Mouse (Mus musculus): Measurements from ENCODE around the gene Proser3.
"Not testable (repeated sequence)": the region's sequence is repeated elsewhere in the genome, so short reads cannot be mapped to it uniquely, and the experiment has no call there.

Proser3 gene

GRCm38 (mm10) chr7:30534633-30535577, 17.2 kb downstream of the Proser3 start, which contains the start of gene Arhgap33:
Gene Arhgap33, minus strand, starts transcription at chr7:30535060.
- DNase-seq, result peak; percentile 98

DNA sequence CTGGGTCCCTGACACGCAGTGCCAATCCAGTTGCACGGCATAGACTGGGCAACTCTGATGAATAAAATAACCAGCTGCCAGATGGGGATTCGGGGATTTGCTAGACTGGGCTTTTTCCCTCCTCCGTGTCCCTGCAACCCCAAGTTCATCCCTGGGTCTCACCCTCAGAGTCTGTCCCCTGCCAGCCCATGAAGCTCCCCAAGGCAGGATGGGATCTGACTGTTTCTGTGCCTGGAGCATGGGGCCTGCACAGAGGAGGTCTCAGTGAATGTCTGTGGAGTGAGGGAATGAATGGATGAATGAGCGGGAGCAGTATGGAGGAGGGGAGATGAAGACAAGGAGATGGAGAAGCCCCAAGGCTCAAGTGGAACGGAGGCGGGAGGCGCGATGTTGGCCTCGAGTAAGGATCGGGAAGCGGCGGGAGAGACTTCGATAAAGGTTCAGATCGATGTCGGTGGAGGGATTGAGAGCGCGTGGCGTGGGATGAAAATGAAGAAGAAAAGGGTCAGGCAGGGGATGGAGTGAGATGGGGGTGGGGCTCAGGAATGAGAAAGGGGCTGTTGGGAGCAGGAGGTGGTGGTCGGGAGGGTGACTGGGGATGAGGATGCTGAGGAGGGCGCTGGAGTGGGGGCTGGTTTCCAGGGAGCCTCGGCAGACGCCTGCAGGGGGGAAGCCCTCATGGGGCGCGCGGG, 18.0 kb downstream of the Proser3 start:
- DNase-seq, result no peak

GRCm38 (mm10) chr7:30532931-30533330, 19.2 kb downstream of the Proser3 start:
- DNase-seq, result no peak

- DNase-seq, result no peak
Observed at GRCm38 (mm10) chr7:30531291-30531815, 20.7 kb downstream of the Proser3 start.

GRCm38 (mm10) chr7:30526981-30527380, 25.1 kb downstream of the Proser3 start:
- DNase-seq, result no peak

DNA sequence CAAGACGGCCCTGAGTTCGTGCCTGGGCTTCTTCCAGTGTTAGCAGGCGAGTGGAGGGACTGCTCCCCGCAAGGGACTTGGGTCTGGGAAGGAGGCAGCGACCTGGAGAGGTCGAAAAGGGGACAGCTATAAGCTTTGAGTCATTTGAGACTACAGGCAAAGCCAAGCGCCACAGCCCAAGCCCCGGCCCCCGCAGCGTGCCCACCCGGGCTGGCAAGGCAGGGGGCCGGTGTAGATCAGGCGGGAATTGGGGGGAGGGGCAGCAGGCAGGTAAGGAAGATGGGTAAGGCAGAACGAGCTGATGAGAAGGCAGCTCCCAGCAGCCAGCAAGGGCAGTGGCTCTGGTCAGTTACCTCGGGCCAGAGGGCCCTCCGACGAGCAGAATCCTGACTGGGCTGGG, 25.7 kb downstream of the Proser3 start:
- no peak for DNase-seq

DNA sequence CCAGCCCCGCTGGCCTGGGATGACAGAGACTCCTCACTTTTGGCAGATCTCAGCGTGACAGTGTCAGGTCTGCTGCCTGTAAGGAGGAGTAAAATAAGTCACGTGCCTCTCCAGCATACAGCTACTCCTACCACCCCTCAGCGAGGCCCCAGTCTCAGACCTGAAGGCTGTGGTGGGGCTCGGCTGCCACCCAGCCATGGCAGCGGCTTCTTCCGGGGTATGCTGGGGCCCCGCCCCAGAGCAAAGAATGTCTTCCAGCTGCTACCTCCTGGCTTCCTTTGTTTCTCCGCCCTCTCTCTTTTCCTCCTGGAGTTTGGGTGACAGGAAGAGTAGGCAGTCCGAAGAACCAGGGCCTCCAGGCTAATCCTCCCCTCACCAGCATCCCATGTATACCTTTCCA, 26.1 kb downstream of the Proser3 start:
- no peak for DNase-seq

GRCm38 (mm10) chr7:30524487-30524886, 27.6 kb downstream of the Proser3 start:
- no peak for DNase-seq

- no peak for DNase-seq
Observed at GRCm38 (mm10) chr7:30522871-30523270, 29.2 kb downstream of the Proser3 start.

- no peak for DNase-seq
Observed at GRCm38 (mm10) chr7:30520856-30521255, 31.2 kb downstream of the Proser3 start.

DNA sequence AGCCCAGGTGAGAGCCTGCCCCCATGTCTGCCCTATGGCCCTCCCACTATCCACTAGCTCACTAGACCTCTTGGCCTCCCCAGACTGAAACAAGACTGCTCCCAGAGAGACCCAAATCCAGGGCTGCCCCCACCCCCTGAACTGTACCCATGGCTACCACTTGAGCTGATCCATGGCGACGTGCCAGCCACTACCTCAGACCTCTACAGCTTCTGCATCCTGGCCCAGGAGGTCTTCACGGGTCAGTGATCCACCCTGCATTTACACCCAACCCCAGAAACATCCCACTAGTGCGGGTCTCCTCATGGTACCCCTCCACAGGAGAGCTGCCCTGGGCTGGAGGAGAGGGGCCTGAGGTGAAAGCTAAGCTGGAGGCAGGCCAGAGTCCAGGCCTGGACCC, 31.7 kb downstream of the Proser3 start:
- DNase-seq, result no peak

DNA sequence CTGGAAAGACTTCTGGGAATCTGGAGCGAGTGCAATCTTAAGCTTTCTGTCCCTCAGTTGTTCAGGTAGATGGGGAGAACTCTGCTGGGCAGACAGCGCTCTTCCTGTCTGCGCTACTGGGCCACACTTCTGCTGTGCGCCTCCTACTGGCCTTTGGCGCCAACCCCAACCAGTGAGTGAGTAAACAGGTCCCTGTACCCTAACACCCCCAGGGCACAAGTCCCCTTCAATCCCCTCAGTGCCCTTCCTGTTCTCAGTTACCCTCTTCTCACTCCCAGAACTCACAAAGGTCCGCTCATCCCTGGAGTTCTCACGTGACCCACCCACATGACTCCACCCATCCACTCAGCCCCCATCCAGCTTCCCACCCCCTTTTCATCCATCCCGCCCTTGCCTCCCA, 33.8 kb downstream of the Proser3 start:
- no peak for DNase-seq

GRCm38 (mm10) chr7:30515003-30515760, 36.9 kb downstream of the Proser3 start:
- DNase-seq, result no peak

DNA sequence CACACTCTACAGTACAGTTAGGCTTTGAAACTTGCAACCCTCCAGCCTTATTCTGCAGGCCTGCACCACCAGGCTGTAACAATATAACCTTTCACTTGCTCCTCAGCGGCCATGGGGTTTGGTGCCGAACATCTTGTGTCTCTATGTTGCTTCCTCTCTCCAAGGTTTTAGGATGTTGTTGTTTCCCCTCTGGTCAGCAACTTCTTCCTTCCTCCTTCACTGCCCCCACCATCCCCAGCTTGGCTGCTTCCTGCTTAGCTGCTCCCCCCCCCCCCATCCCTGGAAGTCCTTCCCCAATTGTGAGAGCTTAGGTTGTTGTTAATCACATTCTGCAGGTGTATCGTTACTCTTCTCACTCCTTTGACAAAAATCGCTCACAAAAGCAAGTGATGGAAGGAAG, 44.0 kb downstream of the Proser3 start:
- no peak for DNase-seq

DNA sequence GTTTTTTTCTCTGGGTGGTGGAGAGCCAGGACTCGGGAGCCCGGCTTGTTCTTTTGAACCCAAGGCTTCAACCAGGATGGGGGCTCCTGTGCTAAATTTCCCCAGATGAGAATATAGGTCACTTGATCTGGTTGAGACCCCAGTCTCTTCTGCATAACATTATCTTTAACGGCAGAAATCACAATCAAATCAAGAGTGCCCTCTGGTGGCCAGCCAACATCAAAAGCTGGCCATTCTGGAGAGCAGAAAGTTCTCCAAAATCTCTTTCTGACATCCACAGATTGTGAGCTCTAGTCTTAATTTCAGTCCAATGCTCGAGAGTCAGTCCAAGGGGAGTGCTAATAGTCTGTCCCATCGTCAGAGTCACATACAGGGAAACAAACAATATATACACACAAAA, 50.9 kb downstream of the Proser3 start:
- not testable (repeated sequence) for DNase-seq

GRCm38 (mm10) chr7:30495506-30496042, 56.5 kb downstream of the Proser3 start:
- DNase-seq, result not testable (repeated sequence)

- DNase-seq, result no peak
Observed at GRCm38 (mm10) chr7:30493401-30493931, 58.6 kb downstream of the Proser3 start, which contains the start of gene Prodh2. Gene Prodh2, plus strand, starts transcription at chr7:30493622.

DNA sequence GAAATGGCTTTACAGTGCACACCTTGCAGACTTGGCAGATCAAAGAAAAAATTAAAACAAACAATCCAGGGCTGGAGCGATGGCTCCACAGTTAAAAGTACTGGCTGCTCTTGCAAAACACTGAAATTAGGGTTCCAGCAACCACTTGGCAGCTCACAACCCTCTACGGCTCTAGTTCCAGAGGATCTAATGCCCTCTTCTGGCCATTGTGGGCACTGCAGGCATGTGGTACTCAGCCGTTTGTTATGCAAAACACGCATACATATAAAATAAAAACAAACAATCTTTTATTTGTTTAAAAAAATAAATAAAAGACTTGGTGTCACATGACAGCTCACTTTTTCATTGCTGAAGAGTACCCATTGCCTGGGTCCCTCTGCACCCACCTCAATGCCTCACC, 59.3 kb downstream of the Proser3 start:
- peak; percentile 81 for DNase-seq

GRCm38 (mm10) chr7:30490957-30491307, 61.2 kb downstream of the Proser3 start:
- DNase-seq, result no peak

DNA sequence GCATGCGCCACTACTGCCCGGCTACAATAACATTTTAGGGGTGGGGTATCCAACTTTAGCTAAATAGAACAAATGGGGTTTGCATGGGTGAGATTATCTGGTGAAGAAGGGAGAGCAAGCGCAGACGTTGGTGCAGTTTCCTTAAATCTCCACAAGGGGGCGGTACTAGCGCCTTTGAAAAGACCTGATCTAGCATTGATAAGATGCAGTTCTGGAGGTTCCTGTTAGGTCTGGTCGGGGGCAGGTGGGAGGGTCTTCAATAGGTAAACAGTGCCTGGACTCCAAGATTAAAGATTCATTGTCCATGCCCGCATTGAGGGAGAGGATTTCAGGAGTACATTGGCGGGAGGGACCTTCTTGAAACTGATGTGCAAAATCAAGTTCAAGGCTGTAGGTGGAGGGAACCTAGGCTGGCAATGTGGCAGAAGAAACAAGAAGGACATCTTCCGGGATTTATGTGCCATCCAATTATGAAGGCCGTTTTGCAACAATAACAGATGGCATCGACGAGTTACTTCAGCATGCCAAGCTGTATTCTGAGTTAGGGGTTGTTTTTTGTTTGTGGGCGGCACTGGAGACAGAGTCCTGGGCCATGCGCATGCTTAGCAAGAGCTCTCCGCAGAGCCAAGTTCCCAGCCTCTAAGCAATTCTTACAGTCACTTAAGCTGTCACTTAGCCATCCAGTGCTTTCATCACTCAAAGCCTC, 61.7 kb downstream of the Proser3 start:
- peak; percentile 53 for DNase-seq

Measured in thymus, postnatal 14 days (tissue).